Mouse (Mus musculus) fat pad, adult 2 months (tissue): ENCODE results near the gene Itih3.

Source experiments
- DNase-seq: peaks from one replicate; pipeline ENCODE4 v3.0.0-alpha.2; 2011; ENCODE audit warnings: low read depth, low spot score; ENCODE audit errors: extremely low read depth

Itih3 gene

GRCm38 (mm10) chr14:30923375-30924105 is at the start of gene Itih3:
Itih3 (minus strand) TSS chr14:30923760.
- DNase-seq = no peak

GRCm38 (mm10) chr14:30960366-30960765 is 36.8 kb upstream of the Itih3 start:
- no peak for DNase-seq

- no peak for DNase-seq
Measured at GRCm38 (mm10) chr14:30959031-30959430, 35.5 kb upstream of the Itih3 start.

GRCm38 (mm10) chr14:30958517-30958916 is 35.0 kb upstream of the Itih3 start:
- no peak for DNase-seq

GRCm38 (mm10) chr14:30951154-30951825 is 27.7 kb upstream of the Itih3 start, which contains the start of gene Nek4:
Nek4 (plus strand) TSS chr14:30951377.
- peak; percentile 50 for DNase-seq

GRCm38 (mm10) chr14:30949986-30950385 is 26.4 kb upstream of the Itih3 start:
- DNase-seq = no peak

GRCm38 (mm10) chr14:30944745-30945144 is 21.2 kb upstream of the Itih3 start:
- DNase-seq = no peak

GRCm38 (mm10) chr14:30943860-30944674 is 20.5 kb upstream of the Itih3 start:
- no peak for DNase-seq

- no peak for DNase-seq
Measured at GRCm38 (mm10) chr14:30943038-30943437, 19.5 kb upstream of the Itih3 start, which contains the start of gene Itih1. Itih1 (minus strand) TSS chr14:30943289.

GRCm38 (mm10) chr14:30942254-30942653 is 18.7 kb upstream of the Itih3 start:
- DNase-seq = no peak

GRCm38 (mm10) chr14:30933351-30933750 is 9.8 kb upstream of the Itih3 start:
- DNase-seq = no peak

- no peak for DNase-seq
Measured at GRCm38 (mm10) chr14:30930386-30930785, 6.8 kb upstream of the Itih3 start.

- DNase-seq = no peak
Measured at GRCm38 (mm10) chr14:30925492-30925891, 1.9 kb upstream of the Itih3 start.

- DNase-seq = no peak
Measured at GRCm38 (mm10) chr14:30922053-30922670, 1.4 kb downstream of the Itih3 start.

GRCm38 (mm10) chr14:30916516-30916915 is 7.0 kb downstream of the Itih3 start:
- no peak for DNase-seq

- DNase-seq = no peak
Measured at GRCm38 (mm10) chr14:30913404-30913803, 10.2 kb downstream of the Itih3 start.

- no peak for DNase-seq
Measured at GRCm38 (mm10) chr14:30912641-30913040, 10.9 kb downstream of the Itih3 start.

GRCm38 (mm10) chr14:30911141-30911540 is 12.4 kb downstream of the Itih3 start:
- DNase-seq = peak; percentile 91

GRCm38 (mm10) chr14:30907814-30908265 is 15.7 kb downstream of the Itih3 start:
- DNase-seq = peak; percentile 94

GRCm38 (mm10) chr14:30906001-30906400 is 17.6 kb downstream of the Itih3 start:
- no peak for DNase-seq

- DNase-seq = no peak
Measured at GRCm38 (mm10) chr14:30904307-30904706, 19.3 kb downstream of the Itih3 start.
